Mouse (Mus musculus): ENCODE results near the gene Gpr4.

The Gpr4 gene

DNA sequence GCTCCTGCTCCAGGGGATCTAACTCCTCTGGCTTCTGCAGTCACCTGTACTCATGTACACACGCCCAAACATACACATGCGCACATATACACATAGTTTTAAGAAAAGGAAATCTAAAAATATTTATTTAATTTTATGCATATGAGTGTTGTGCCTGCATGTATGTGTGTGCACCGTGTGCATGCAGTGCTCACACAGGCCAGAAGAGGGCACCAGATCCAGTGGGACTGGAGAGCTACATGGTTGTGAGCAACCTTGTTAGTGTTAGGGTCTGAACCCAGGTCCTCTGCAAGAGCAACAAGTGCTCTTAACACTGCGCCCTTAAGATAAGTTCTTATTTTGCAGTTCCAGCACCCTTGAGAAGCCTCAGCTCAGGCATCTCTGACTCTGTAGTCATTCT lies 17.7 kb upstream of the Gpr4 start:
- DNase-seq (ENCODE audit: low spot score in 2 of 2): no peak

DNA sequence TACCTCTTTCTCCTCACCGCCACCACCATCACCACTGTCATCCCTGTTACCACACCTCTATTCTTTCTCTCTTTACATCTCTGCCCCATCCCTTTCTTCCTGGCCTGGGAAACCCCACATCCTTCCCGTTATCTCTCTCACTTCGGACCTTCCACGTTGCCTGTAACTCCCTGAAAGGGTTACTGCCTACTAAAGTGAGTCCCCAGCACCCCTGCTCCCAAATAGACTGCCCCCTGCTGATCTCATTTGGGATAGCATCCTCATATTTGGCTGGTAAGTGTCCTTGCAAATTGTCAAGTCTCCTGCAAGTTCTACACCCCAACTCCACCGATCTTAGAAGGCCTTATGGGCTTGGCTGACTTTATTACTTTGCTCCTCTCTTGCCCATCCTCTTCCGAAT lies 15.7 kb upstream of the Gpr4 start:
- peak; percentile 21 to 50 for DNase-seq (ENCODE audit: low spot score in 2 of 2)

DNA sequence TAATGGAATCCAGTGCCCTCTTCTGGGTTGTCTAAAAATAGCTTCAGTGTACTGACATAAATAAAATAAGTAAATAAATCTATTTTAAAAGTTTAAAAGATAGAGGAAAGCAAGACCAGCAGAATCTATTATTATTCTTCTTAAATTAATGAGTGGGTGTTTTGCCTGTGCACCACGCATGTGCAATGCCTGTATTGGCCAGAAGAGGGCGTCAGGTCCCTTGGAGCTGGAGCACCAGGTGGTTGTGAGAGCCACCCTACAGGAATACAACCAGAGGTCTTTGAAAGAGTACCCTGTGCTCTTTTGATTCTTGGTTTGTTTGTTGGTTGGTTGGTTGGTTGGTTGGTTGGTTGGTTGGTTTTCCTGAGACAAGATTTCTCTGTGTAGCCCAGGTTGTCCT lies 14.4 kb upstream of the Gpr4 start:
- DNase-seq (ENCODE audit: low spot score in 2 of 2): peak in 1 of 2 experiments; percentile 59

DNA sequence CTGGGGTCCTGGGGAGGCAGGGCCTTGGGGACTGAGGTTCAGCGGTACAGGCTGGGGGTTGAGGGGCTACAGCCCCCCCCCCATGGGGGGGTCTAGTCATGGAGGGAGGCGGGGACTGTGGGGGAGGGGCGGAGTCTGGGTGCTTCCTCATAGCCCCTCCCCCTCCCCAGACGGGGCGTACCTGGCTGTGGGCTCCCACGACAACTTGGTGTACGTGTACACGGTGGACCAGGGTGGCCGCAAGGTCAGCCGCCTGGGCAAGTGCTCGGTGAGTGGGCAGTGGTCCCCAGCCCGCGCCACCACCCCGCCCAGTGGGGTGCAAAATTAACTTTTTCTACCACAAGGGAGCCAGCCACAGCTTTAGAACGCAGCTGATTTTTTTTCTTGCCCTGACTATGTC lies 10.7 kb upstream of the Gpr4 start:
- DNase-seq (ENCODE audit: low spot score in 2 of 2): no peak

DNA sequence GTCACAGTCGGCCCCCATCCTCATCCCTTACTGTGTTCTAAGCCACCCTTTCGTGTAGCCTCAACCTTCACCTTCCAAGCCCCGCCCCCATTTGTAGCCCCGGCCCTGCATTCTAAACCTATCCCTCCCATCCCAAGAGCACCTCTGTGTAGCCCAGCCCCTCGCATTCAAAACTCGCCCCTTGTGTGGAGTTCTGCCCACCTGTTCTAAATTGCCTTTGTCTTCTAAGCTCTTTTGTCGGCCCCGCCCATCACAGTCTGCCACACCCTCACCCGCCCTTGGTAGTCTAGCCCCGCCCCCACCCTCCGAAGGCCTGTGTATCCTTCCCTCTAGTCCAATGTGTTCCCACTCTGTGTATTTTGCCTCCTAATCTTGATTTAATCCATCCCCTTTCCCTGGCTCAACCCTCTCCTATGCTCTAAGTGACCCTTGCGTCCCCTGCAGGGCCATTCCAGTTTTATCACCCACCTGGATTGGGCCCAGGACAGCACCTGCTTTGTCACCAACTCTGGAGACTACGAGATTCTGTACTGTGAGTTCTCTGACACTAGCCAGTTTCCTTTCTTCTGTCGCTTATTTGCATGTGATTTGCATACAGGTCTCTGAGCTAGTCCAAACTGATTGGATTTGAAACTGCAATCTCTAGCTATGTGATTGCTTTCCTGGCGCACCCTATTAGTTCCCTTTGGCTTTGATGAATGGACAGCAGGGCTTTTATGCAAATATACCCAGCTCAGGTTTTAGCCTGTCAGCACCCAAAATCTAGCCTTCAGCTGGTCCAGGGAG lies 10.1 kb upstream of the Gpr4 start:
- no peak for DNase-seq (ENCODE audit: low spot score in 2 of 2)

DNA sequence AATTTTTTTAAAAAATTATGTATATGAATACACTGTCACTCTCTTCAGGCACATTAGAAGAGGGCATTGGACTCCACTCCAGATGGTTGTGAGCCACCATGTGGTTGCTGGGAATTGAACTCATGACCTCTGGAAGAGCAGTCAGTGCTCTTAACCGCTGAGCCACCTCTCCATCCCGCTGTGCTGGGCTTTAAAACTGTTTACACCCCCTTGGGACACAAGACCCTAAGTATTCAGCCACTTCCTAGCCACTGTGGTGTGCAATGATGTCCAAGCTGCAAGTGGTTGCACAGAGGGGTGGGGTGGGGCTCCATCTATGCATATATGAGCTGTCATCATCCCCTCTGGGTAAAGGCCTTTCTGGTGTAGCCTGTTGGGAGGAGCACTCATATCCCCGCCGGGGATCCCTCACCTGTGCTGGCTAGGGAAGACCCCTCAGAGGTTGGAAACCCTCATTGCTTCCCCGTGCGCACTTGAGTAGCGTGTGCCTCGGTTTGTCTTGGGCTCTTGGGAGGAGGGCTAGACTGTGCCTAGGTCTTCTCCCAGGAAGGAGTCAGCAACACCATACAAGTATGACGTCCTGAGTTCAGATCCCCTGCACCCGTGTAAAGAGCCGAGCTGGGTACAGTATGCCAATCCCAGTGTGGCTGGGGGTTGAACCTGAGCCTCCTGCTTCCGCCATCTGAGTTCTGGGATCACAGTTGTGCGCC lies 4.0 kb upstream of the Gpr4 start:
- no peak for DNase-seq (ENCODE audit: low spot score in 2 of 2)

DNA sequence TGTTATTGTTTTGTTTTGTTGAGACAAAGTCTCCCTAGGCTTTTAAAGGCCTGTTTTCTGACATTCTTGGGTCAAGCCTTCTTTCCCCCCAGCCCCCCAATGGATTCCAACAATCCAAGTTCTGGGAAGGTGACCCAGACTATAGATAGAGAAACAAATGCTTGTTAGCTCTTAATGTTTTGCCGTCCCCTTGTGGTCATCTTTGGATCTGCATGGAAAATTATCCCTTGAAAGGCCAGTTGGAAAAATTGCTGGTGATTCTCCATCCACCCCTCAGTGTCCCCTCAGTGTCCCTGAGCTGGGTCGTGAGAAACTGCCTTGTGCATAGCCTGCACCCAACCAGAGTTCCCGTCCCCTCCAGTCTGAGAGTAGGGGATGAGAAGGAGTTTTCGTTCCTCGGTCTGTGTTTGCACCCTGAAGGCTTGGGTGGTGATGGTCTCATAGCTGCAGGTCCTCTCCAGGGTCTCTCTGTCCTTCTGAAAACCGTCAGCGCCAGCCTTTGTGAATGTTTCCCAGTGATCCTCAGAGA lies 3.3 kb upstream of the Gpr4 start:
- DNase-seq (ENCODE audit: low spot score in 2 of 2): no peak

DNA sequence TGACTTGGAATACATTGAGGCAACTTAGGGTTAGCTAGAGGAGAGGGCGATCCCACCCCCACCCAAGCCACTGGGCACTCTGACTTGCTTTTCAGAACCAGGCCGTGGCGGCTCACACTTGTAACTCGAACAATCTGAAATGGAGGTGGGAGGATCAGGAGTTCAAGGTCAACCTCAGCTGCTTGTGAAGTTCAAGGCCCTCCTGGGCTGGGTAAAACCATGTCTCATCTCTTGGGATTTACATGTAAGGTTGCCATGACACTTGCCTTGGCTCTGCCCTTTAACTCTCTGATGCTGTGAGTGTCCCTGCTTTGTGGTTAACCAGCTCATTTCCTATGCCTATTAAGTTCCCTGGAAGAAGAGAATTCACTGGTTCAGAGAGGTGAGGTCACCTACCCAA lies 2.8 kb upstream of the Gpr4 start:
- DNase-seq (ENCODE audit: low spot score in 2 of 2): no peak

DNA sequence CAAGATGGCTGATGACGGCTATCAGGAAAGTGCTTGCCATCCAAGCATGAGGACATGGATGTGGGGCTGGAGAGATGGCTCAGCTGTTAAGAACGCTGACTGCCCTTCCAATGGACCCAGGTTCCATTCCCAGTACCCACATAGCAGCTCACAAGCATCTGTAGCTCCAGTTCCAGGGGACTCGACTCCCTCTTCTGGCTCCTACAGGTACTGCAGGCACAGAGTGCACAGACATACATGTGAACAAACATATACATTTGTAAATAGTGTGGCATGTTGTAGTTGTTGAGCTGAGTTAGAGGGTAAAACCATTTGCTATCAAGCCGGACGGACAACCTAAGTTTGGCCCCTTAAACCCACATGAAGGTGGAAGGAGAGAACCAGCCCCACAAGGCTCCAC lies 2.3 kb upstream of the Gpr4 start:
- no peak for DNase-seq (ENCODE audit: low spot score in 2 of 2)

DNA sequence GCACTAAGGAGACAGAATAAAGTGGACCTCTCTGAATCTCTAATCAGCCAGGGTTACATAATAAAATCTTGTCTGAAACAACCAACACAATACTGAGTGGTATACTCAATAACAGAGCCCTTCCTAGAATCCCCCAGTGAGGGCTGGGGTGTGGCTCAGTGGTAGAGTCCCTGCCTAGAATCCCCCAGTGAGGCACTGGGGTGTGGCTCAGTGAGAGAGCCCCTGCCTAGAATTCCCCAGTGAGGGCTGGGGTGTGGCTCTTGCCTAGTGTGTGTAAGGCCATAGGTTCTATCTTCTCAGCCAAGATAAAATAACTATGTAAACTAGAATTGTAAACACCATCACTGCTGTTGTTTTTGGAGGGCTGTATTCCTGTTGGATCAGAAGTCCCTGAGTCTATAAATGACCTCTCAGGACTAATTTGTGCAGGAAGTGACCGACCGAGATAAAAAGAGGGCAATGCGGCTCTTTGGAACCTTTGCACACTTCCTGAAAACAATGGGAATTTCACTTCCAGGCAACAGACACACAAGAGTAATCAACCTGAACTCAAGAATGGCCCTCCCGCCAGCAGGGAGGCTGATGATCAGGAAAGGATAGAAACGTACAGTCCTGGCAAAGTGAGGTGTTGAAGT lies 1.2 kb upstream of the Gpr4 start:
- no peak for DNase-seq (ENCODE audit: low spot score in 2 of 2)

DNA sequence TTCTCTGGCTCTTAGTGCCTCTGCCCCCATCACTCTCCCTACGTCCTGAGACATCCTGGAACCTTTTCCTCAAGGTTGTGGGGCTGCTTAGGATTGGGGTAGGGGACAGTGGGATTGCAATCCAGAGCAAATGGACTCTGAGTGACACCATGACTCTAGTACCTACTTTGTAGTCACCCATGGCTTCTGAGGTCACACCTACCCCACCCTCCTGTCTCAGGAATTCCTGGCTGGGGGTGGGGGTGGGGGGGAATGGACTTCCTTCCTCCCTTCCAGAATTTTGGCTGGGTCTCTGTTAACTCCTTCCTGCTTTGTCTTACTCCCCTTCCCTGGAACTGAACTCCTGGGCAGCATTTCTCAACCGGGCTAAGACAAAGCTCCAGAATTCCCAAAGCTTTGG lies 1.0 kb downstream of the Gpr4 start:
- no peak for DNase-seq (ENCODE audit: low spot score in 2 of 2)

DNA sequence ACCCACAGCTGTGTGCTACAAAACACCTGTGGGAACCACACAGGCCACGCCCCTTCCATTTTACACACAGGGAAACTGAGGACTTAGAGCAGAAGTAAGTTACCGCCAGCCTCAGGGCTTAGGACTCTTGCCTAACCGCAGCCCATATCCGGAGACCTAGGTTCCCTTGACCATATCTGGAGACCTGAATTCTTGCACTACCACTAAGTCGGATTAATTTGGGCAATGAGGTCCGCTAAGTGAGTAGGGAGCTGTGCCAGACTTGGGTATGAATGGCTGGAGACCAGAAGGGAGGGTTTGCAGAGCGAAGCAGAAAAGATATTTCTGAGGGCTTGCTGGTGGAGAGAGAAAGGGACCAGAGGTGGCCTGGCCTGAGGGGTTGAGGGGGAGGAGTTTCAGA lies 2.0 kb downstream of the Gpr4 start:
- DNase-seq (ENCODE audit: low spot score in 2 of 2): no peak

DNA sequence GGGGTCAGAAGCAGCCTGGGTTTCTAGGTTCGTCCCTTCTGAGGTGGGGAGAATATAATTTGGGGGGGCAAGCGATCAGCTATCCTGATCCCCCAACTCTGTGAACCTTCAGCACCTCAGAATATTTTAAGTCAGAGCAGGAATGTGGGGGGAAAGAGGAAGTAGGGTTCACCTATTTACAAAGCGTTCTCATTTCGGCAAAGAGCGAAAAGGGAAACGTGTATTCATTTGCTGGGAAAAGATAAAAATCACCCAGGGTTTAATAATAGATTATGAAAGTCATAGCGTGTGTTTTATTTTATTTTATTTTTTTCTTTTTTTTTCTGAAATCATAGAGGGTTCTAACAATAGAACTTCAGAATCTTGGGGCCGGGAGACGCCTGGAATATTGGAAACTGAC lies 2.6 kb downstream of the Gpr4 start:
- no peak for DNase-seq (ENCODE audit: low spot score in 2 of 2)

DNA sequence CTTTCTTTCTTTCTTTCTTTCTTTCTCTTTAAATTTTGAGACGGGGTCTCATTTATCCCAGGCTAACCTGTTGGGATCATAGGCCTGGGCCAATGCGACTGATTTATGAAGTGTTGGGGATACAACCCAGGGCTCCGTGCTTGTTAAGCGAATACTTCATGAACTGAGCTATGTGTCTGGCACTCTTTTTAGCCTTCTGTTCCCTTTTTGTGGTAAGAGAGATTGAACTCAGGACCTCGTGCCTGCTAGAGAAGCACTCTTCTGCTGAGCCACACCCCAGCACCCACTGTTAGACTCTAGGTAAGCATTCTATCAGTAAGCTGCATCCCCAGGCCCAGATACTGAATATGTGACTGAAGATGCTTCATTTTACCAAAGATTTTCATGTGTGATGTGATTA lies 5.2 kb downstream of the Gpr4 start:
- no peak for DNase-seq (ENCODE audit: low spot score in 2 of 2)

DNA sequence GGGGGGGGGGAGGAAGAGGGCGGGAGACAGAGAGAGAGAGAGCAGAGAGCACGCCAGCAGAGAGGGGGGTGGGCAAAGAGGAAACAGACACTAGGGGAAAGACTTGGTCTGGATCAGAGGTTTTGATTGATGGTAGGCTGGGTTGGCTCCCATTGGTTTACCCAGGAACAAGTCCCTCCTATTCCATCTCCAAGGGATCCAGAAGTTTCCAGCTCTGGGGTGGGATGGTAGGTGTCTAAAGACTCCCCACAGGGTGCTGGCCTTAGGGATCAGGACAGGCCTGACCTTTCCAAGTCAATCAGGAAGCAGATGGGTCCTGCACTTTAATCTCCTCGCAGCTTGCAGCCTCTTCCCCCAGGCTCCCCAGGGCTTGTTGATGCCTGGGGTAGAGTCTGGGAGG lies 5.6 kb downstream of the Gpr4 start:
- no peak for DNase-seq (ENCODE audit: low spot score in 2 of 2)

DNA sequence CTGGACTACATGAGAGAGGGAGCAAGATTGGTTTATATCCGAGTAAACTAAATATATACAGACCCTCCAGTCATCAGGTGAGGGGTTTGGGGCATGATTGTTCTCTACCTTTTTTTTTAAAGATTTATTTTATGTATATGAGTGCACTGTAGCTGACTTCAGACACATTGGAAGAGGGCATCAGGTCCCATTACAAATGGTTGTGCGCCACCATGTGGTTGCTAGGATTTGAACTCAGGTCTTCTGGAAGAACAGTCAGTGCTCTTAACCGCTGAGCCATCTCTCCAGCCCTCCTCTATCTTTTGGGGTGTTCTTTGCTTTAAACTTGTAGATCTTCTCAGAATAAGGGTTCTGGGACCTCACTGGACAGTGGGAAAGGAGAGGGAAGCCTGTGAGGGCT lies 7.7 kb downstream of the Gpr4 start:
- DNase-seq (ENCODE audit: low spot score in 2 of 2): no peak

DNA sequence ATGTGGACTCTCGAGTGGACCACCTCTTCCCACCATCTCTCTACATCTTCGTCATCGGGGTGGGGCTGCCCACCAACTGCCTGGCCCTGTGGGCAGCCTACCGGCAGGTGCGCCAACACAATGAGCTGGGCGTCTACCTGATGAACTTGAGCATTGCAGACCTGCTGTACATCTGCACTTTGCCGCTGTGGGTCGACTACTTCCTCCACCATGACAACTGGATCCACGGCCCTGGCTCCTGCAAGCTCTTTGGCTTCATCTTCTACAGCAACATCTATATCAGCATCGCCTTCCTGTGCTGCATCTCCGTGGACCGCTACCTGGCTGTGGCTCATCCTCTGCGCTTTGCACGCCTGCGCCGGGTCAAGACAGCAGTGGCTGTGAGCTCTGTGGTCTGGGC lies 9.9 kb downstream of the Gpr4 start:
- no peak for DNase-seq (ENCODE audit: low spot score in 2 of 2)

DNA sequence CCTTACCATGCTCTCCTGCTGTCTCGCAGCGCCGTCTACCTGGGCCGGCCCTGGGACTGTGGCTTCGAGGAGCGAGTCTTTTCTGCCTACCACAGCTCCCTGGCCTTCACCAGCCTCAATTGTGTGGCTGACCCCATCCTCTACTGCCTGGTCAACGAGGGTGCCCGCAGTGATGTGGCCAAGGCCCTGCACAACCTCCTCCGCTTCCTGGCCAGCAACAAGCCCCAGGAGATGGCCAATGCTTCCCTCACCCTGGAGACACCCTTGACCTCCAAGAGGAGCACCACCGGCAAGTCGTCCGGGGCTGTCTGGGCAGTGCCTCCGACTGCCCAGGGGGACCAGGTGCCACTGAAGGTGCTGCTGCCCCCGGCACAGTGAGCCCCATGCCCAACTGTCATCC lies 10.5 kb downstream of the Gpr4 start:
- DNase-seq (ENCODE audit: low spot score in 2 of 2): no peak

DNA sequence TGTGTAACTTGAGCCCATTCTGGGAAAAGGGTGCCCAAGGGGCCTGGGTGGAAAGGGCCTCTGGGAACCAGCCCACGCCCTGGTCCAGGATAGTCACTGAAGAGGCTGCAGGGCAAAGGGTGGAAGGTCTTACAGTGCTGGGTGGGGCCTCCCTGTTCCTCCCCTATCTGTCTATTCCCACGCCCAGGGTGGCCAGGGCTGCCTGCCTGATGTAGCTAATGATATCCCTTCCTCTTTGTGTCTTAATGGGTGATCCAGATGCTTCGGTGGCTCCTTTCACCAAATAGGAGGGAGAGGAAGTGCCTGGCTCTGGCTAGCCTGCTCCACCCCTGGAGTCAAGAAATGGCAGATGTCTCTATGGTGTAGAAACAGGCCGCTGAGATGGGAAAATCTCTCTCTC lies 12.6 kb downstream of the Gpr4 start:
- no peak for DNase-seq (ENCODE audit: low spot score in 2 of 2)

DNA sequence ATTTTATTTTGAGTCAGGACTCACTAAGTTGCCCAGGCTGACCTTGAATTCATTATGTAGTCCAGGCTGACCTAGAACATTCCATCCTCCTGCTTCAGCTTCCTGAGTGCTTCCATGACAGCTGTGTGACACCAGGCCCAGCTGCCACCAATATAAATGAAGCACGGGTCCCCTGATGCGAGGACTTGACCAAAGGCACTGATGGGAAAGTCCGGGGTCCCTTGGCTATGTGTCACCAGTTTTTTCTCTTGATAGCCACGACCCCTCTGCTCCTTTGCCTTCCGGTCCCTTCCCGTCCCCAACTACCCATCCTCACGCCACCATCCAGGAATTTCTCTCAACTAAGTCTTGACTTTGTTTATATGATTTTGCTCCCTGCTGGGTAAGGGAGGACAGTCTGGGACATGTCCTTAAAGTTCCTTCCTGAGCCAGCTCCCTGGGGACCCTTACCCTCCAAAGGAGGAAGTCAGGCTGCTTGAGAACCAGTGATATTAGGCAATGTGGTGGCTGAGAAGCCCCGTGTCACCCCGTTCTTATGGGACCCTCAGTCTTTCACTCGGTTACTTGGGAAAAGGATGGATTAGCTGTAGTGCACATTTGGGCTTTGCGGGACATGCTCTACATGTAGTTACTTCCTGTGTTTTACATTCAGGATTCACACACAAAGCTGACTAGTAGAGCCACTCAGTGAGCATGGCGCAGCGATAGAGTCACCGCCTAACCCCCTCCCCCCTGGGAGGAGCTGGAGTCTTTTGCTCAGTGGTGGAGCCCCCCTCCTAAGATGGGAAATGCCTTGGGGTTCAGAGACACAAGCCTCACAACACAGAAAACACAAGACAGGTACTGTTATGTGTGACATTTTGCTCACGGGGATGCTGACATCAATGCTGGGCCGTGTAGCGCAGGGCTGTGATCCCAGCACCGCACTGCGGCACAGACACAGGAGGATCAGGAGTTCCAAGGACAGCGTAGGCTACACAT lies 14.8 kb downstream of the Gpr4 start:
- DNase-seq (ENCODE audit: low spot score in 2 of 2): peak; percentile 44 to 58

DNA sequence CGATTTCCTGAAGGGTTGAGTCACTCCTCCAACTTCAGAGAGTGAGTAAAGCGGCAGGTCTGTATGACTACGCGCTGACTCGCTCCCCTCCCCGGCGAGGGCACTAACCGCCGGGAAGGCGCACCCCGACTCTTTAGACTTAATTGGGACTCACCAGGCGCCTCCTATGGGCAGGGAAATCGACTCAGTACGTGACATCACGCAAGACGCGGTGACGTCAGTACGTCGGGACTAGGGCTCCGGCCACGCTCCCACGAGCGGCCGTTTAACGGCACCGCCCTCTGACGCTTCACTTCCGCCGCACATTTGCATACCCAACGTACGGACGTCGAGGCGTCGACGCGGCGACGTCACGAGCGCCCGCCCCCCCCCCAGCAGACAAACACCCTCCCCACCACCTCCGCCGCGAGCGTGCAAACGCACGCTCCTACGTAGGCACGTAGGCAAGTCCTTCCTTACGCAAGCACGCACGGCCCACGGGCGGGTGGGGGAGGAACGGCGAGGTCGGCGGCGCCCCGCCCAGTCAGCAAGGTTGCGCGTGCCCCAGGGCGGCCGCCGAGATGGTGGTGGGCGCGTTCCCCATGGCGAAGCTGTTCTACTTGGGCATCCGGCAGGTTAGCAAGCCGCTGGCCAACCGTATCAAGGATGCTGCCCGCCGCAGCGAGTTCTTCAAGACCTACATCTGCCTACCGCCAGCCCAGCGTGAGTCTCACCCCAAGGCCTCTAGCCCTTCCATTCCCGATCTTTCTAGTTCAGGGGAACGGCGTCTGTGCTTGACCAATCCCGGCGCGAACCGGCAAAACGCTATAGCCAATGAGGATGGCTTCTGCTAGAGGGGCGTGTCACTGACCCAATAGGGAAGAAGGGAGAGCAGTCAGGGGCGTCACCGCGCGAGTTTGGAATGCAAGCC lies 15.8 kb downstream of the Gpr4 start, which contains the start of gene Opa3:
Opa3 (plus strand) TSS at position 452 of the 910 bp plus-strand sequence.
- DNase-seq (ENCODE audit: low spot score in 2 of 2): peak; percentile 98 to 99
